10 mouse cellular contexts compared by ENCODE assay signal in genomic region chr13:29232681-29233080, GRCm38 (mm10).
DNase-seq lines count a peak whose midpoint lies in the region; ATAC-seq and TF ChIP-seq lines count a peak whose summit lies in the region.
"Had no signal": no experiment of that assay in that cellular context is flagged by ENCODE, and none has a peak within 500 bp of the region (broad histone marks: within the 10 kb centered on the region; RNA-seq: fewer than 3 reads in every experiment).

No protein-coding gene starts in this region.

- H3K9me3 ChIP-seq in lung, postnatal 0 days (ENCODE audit: low read length), result 0 out of 2 replicates have a peak, but pooled peaks cover 5% of the 10 kb centered on the region
- H3K9me3 ChIP-seq: megakaryocyte, embryonic 14.5 days had no signal

- H3K27me3 ChIP-seq in lung, postnatal 0 days (replicated peaks; ENCODE audit: insufficient read depth, low read length), result no peaks in the 10 kb centered on the region
- H3K27me3 ChIP-seq: megakaryocyte, embryonic 14.5 days had no signal

- no peak overlapping the region for H3K4me2 ChIP-seq in lung, postnatal 0 days (replicated peaks; ENCODE audit: low read depth, low read length)

- no peak overlapping the region for H3K27ac ChIP-seq in lung, postnatal 0 days (ENCODE audit: low read length)

- 24% methylated on average over 4 of the region's 4 CpGs for WGBS in lung, postnatal 0 days

- H3K9ac ChIP-seq in lung, postnatal 0 days (replicated peaks; ENCODE audit: low read depth), result no peak overlapping the region

- H3K4me1 ChIP-seq in lung, postnatal 0 days (ENCODE audit: insufficient read depth, low read depth, low read length), result no peaks in the 10 kb centered on the region
- H3K4me1 ChIP-seq: megakaryocyte, embryonic 14.5 days had no signal

- H3K36me3 ChIP-seq in lung, postnatal 0 days (ENCODE audit: insufficient read depth, low read length), result no peaks in the 10 kb centered on the region

- no peak for ATAC-seq in lung, postnatal 0 days
- no peak for ATAC-seq in megakaryocyte-erythroid progenitor cell, adult 5-6 weeks (replicated peaks; ENCODE audit: low FRiP score, low TSS enrichment, poor library complexity, severe bottlenecking)

- TF ChIP-seq EP300 in lung, postnatal 0 days (IDR thresholded peaks at IDR 0.05), result no peak

- no peak overlapping the region for H3K4me3 ChIP-seq in lung, postnatal 0 days (ENCODE audit: low read depth, low read length)
- H3K4me3 ChIP-seq: megakaryocyte, embryonic 14.5 days had no signal

- DNase-seq in embryo, embryonic 11 days, result peak; percentile 41
- DNase-seq in embryo, embryonic 9.5 days (ENCODE audit: extremely low spot score), result no peak
- peak; percentile 27 for DNase-seq in lung, postnatal 14 days
- DNase-seq in lung, postnatal 0 days (ENCODE audit: low spot score), result no peak
- peak; percentile 16 for DNase-seq in adrenal gland, adult 8-10 months
- DNase-seq in kidney, postnatal 25 days, result peak; percentile 64 to 75
- no peak for DNase-seq in testis, postnatal 10 days (ENCODE audit: low spot score)
- DNase-seq: gastrocnemius, postnatal 36 days had no signal

- no peak for TF ChIP-seq CTCF in lung, postnatal 0 days (IDR thresholded peaks at IDR 0.05)

Comparison
In these comparisons a context has a peak if more than half of its experiments do, and no peak if none do; other contexts are left out.
1. DNase-seq: peak in embryo, embryonic 11 days (single experiment), lung, postnatal 14 days (single experiment), adrenal gland, adult 8-10 months (single experiment) and kidney, postnatal 25 days (2 of 2); none in embryo, embryonic 9.5 days (single experiment), lung, postnatal 0 days (single experiment) and testis, postnatal 10 days (single experiment).